Mouse (Mus musculus) embryo, embryonic 11 days (tissue): ENCODE data around the gene Hist2h2aa1.
"Not testable (repeated sequence)": the region's sequence is repeated elsewhere in the genome, so short reads cannot be mapped to it uniquely, and the experiment has no call there.

ENCODE experiments used
- DNase-seq: peaks from one replicate; pipeline ENCODE4 v3.0.0-alpha.2; 2015

Gene Hist2h2aa1

DNA sequence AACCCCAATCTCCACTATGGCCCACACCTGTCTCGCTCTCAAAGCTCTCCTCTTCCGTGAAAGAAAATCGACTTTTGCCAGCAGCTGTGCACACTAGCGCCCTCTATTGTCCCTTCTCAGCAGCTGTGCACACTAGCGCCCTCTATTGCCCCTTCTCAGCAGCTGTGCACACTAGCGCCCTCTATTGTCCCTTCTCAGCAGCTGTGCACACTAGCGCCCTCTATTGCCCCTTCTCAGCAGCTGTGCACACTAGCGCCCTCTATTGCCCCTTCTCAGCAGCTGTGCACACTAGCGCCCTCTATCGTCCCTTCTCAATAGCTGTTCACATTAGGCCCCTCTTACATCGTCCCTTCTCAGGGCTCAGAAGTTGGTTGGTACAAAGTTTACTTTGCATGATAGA, 42.0 kb downstream of the Hist2h2aa1 start:
- DNase-seq: not testable (repeated sequence)

DNA sequence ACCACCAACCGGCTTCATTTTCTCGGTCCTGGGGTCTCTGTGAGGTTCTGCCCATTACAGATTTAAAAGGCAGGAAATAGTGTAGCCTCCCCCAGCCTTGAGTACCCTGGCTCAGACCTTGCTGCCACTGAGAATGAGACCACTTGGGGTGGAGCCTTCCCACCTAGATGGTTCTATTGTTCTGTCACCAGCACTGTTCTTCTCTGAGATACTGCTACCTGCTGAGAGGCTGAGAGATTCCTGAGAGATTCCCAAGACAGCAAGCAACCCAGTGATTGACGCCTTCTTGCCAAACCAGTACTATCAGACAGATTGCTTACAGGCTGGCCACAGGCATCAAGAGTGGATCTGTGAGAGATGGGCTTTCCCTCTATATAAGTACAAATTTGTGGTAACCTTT, 43.9 kb downstream of the Hist2h2aa1 start:
- DNase-seq: no peak

DNA sequence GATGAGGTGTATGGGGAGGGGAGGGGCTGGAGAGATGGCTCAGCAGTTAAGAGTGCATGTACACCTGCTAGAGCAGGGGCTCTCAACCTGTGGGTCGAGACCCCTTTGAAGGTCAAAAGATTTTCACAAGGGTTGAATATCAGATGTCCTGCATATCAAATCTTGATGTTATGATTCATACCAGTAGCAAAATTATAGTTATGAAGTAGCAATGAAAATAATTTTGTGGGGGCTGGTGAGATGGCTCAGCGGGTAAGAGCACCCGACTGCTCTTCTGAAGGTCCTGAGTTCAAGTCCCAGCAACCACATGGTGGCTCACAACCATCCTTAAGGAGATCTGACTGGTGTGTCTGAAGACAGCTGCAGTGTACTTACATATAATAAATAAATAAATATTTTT, 45.4 kb downstream of the Hist2h2aa1 start:
- DNase-seq: not testable (repeated sequence)

DNA sequence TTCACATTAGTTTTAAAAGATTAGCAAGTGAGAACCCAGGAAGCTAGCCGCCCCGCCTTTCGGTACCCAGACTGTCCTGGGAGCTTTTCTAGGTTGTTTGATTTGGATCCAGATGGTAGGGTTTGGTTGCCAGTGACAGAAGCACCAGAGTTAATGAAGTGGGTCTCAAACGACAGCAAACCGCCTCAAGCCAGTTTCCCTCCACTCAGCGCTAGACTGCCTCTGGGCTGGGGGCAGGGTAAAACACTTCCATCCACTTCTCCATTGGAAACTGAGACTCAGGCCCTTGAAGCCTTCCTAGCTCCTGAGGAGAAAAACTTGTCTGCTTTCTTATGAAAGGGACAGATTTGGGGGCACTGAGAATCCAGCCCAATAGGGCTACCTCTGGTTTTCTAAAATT, 47.3 kb downstream of the Hist2h2aa1 start:
- DNase-seq: no peak

DNA sequence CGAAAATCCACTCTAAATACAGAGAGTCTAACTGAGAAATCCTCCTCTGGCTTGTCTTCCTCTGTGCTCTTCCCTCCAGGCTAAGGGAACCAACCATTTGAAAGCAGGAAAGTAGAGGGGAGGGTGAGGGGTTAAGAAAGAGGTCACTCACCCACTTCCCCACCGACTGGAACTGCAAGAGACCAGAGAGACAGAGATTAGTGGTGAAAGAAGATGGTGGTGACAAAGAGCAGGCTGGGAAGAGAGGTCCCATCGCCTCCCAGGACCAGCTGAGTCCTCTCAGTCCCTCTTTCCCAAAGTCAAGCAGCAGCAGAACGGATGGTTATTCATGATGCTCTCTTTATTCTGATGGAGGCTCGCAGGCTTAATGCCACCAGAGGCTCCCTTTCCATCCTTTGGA, 48.1 kb downstream of the Hist2h2aa1 start:
- DNase-seq: no peak

DNA sequence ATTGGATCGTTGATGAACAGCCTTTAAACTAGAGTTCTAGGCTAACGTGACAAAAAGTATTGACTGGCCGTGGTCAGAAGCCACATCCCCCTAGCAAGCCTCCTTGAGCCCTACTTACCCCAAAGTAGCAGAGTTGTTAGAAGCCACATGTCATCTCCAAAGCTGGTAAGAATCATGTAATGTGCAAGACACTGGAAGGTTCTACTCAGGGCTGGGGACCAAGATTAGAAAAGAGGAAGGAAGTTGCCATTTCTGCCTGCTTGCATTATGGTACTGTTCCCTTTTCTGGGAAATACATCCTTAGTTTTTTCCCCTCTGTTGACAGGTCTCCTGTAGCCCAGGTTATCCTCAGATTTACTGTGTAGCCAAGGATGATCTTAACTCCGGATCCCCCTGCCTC, 48.5 kb downstream of the Hist2h2aa1 start, which contains the start of gene Fcgr1:
Fcgr1 (minus strand) TSS at position 183 of the 400 bp plus-strand sequence.
- DNase-seq: no peak
